Mouse (Mus musculus): Measurements from ENCODE around the gene Gm6176. TPM values are rescaled to one million over a fixed set of nuclear protein-coding genes. Genes with fewer than 3 reads are reported as not detected.

Gm6176 gene
- not detected in 2 replicates for polyA plus RNA-seq (2012; rRNA removed; ENCODE audit: low replicate concordance)

DNA sequence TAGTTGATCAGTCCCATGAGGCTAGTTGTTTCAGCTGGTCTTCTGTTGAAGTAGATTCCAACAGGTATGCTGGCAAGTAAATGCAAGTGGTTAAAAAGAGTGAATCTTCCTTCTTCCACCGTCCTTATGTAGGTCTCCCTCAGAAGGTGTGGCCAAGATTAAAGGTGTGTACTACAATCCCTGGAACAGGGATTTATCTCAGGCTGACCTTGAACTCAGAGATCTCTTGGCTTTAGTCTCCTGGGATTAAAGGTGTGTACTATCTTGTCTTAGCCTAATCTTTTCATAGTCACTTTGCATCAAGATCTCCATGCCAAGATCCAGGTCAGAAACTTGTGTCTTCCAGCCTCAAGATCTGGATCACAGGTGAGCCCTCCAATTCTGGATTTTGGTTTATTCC lies at the start of gene Gm6176:
Gene Gm6176, minus strand, starts transcription at position 101 of the 400 bp plus-strand sequence.

GRCm38 (mm10) chr7:22068757-22069156 lies 12.7 kb upstream of the Gm6176 start, which contains the start of gene Vmn1r139:
TSS of gene Vmn1r139 (plus strand) at chr7:22069057.

GRCm38 (mm10) chr7:22028797-22029196 lies 27.3 kb downstream of the Gm6176 start, which contains the start of gene Vmn1r138:
TSS of gene Vmn1r138 (minus strand) at chr7:22028897.

Other genes with a start within 250 kb of the Gm6176 start
- not detected in 2 replicates for gene Vmn1r135, start 224.0 kb downstream of the Gm6176 start, polyA plus RNA-seq (2012; rRNA removed; ENCODE audit: low replicate concordance)
- not detected in 2 replicates for gene Gm5725, start 212.0 kb downstream of the Gm6176 start, polyA plus RNA-seq (2012; rRNA removed; ENCODE audit: low replicate concordance)
- not detected in 2 replicates for gene Gm5891, start 135.0 kb downstream of the Gm6176 start, polyA plus RNA-seq (2012; rRNA removed; ENCODE audit: low replicate concordance)
- gene Vmn1r137, start 61.7 kb downstream of the Gm6176 start, polyA plus RNA-seq (2012; rRNA removed; ENCODE audit: low replicate concordance) = not detected in 2 replicates
- gene Vmn1r138, start 27.4 kb downstream of the Gm6176 start, polyA plus RNA-seq (2012; rRNA removed; ENCODE audit: low replicate concordance) = not detected in 2 replicates
- gene Vmn1r139, start 12.8 kb upstream of the Gm6176 start, polyA plus RNA-seq (2012; rRNA removed; ENCODE audit: low replicate concordance) = not detected in 2 replicates
- gene Gm16451, start 61.9 kb upstream of the Gm6176 start, polyA plus RNA-seq (2012; rRNA removed; ENCODE audit: low replicate concordance) = not detected in 2 replicates
- not detected in 2 replicates for gene Gm10666, start 78.4 kb upstream of the Gm6176 start, polyA plus RNA-seq (2012; rRNA removed; ENCODE audit: low replicate concordance)
- gene Vmn1r142, start 107.7 kb upstream of the Gm6176 start, polyA plus RNA-seq (2012; rRNA removed; ENCODE audit: low replicate concordance) = not detected in 2 replicates
- not detected in 2 replicates for gene Vmn1r143, start 133.1 kb upstream of the Gm6176 start, polyA plus RNA-seq (2012; rRNA removed; ENCODE audit: low replicate concordance)
- not detected in 2 replicates for gene Gm8653, start 145.0 kb upstream of the Gm6176 start, polyA plus RNA-seq (2012; rRNA removed; ENCODE audit: low replicate concordance)
- not detected in 2 replicates for gene Gm8453, start 173.2 kb upstream of the Gm6176 start, polyA plus RNA-seq (2012; rRNA removed; ENCODE audit: low replicate concordance)

Measured in duodenum, adult 2 months (tissue).